Mouse (Mus musculus) adrenal gland, adult 8-10 months (tissue): ENCODE measurements around the gene Blvrb. TPM values are rescaled to one million over a fixed set of nuclear protein-coding genes. Genes with fewer than 3 reads are reported as not detected.

Source experiments
- total RNA-seq, 4 experiments: library from RNA; stranded (reverse); gene quantifications; 2 replicates each; pipeline ENCODE4 v1.2.4; 2022

Blvrb gene
- total RNA-seq, 4 experiments from 2014 or later = 33.7 to 49.5 (median 44.8) TPM

Other genes with a start within 250 kb of the Blvrb start
- 10 to 100 TPM; 15.5 to 17.2 (median 16.2) TPM for gene Itpkc, start 219.3 kb upstream of the Blvrb start, total RNA-seq
- 10 to 100 TPM; 42.5 to 85.7 (median 61.0) TPM for gene Coq8b, start 215.0 kb upstream of the Blvrb start, total RNA-seq
- gene Numbl, start 189.5 kb upstream of the Blvrb start, total RNA-seq = 10 to 100 TPM in 3 of 4 experiments, 1 to 10 TPM in 1; 8.9 to 16.2 (median 14.1) TPM
- gene Ltbp4, start 110.3 kb upstream of the Blvrb start, total RNA-seq = 100 to 1,000 TPM in 3 of 4 experiments, 10 to 100 TPM in 1; 90.9 to 117 (median 108) TPM
- gene Shkbp1, start 92.0 kb upstream of the Blvrb start, total RNA-seq = 10 to 100 TPM; 19.4 to 41.1 (median 29.7) TPM
- gene Gm20479, start 90.6 kb upstream of the Blvrb start, total RNA-seq = 1 to 10 TPM in 1 of 4 experiments, not detected in 3; 4.0 TPM
- 1 to 10 TPM; 3.0 to 8.0 (median 4.9) TPM for gene Sptbn4, start 292 bp upstream of the Blvrb start, total RNA-seq
- 10 to 100 TPM; 12.6 to 19.4 (median 14.8) TPM for gene Sertad3, start 25.8 kb downstream of the Blvrb start, total RNA-seq
- gene Sertad1, start 38.9 kb downstream of the Blvrb start, total RNA-seq = 10 to 100 TPM; 20.2 to 37.1 (median 23.9) TPM
- 1 to 10 TPM; 2.6 to 4.7 (median 3.3) TPM for gene Prx, start 51.3 kb downstream of the Blvrb start, total RNA-seq
- 1 to 10 TPM in 1 of 4 experiments, under 1 TPM in 3; 0.23 to 1.1 (median 0.61) TPM for gene Hipk4, start 75.3 kb downstream of the Blvrb start, total RNA-seq
- 100 to 1,000 TPM; 135 to 205 (median 166) TPM for gene Pld3, start 105.2 kb downstream of the Blvrb start, total RNA-seq
- 10 to 100 TPM; 21.6 to 23.8 (median 22.0) TPM for gene 2310022A10Rik, start 105.3 kb downstream of the Blvrb start, total RNA-seq
- 100 to 1,000 TPM; 162 to 282 (median 233) TPM for gene Akt2, start 143.6 kb downstream of the Blvrb start, total RNA-seq
- not detected for gene Ttc9b, start 205.9 kb downstream of the Blvrb start, total RNA-seq
- gene Map3k10, start 226.6 kb downstream of the Blvrb start, total RNA-seq = 10 to 100 TPM; 28.7 to 36.3 (median 34.4) TPM
- 1 to 10 TPM; 2.0 to 4.9 (median 2.9) TPM for gene Zfp607b, start 241.4 kb downstream of the Blvrb start, total RNA-seq